Mouse (Mus musculus) embryonic facial prominence, embryonic 14.5 days (tissue): ENCODE measurements around the gene Enkd1. TPM values are rescaled to one million over a fixed set of nuclear protein-coding genes. Genes with fewer than 3 reads are reported as not detected.

Experiments
- ATAC-seq: fragments of 200-750 bp; cut with Nextera tagmentation; 2 replicates; pipeline ENCODE4 v1.8.0; 2017; ENCODE audit warnings: low read depth, moderate number of reproducible peaks, moderate TSS enrichment
- DNase-seq: peaks from one replicate; pipeline ENCODE4 v3.0.0-alpha.2; 2015; ENCODE audit warnings: low spot score
- H3K27ac ChIP-seq: fragments of 300-500 bp; sonication (generic); replicated peaks from 2 replicates; pipeline ENCODE4 v1.5.1; 2014; ENCODE audit warnings: low read depth, mild to moderate bottlenecking, low read length, moderate library complexity
- H3K27me3 ChIP-seq: fragments of 300-500 bp; sonication (generic); replicated peaks from 2 replicates; pipeline ENCODE4 v1.6.1; 2014; ENCODE audit warnings: low read length; ENCODE audit not compliant: control insufficient read depth, insufficient read depth
- H3K36me3 ChIP-seq: fragments of 300-500 bp; sonication (generic); 2 replicates; pipeline ENCODE4 v1.6.1; 2014; ENCODE audit warnings: low read length, mixed read lengths; ENCODE audit not compliant: control insufficient read depth, insufficient read depth
- H3K4me1 ChIP-seq: fragments of 300-500 bp; sonication (generic); 2 replicates; pipeline ENCODE4 v1.6.1; 2014; ENCODE audit warnings: antibody characterized with exemption, low read length; ENCODE audit not compliant: control insufficient read depth, insufficient read depth
- H3K4me2 ChIP-seq: fragments of 300-500 bp; sonication (generic); 2 replicates; pipeline ENCODE4 v1.6.1; 2014; ENCODE audit warnings: low read depth, mild to moderate bottlenecking, low read length, moderate library complexity, mixed read lengths
- H3K4me3 ChIP-seq: fragments of 300-500 bp; sonication (generic); 2 replicates; pipeline ENCODE4 v1.5.1; 2014; ENCODE audit warnings: low read depth, mild to moderate bottlenecking, low read length
- H3K9ac ChIP-seq: fragments of 300-500 bp; sonication (generic); 2 replicates; pipeline ENCODE4 v1.6.1; 2014; ENCODE audit warnings: low read depth, mild to moderate bottlenecking, low read length, moderate library complexity, mixed read lengths
- H3K9me3 ChIP-seq: fragments of 300-500 bp; sonication (generic); 2 replicates; pipeline ENCODE4 v1.6.1; 2016; ENCODE audit warnings: low read length; ENCODE audit not compliant: control insufficient read depth
- WGBS: fragments of 180-500 bp; shearing (Covaris S2); extraction: QIAGEN DNeasy Blood & Tissue Kit; methylation state at CpG from one replicate; pipeline ENCODE4 v1.1.7; 2014; 5-methylcytosine and 5-hydroxymethylcytosine counted together
- polyA plus RNA-seq: library from polyadenylated mRNA; unstranded; fragments of >200 nt; fragmentation: Nextera tagmentation; extraction: Ambion mirVana; gene quantifications from 2 replicates; pipeline ENCODE4 v1.2.1, GENCODE M21; 2014

Gene Enkd1
- polyA plus RNA-seq, 1 experiment from 2014 or later: 20.8 TPM

DNA sequence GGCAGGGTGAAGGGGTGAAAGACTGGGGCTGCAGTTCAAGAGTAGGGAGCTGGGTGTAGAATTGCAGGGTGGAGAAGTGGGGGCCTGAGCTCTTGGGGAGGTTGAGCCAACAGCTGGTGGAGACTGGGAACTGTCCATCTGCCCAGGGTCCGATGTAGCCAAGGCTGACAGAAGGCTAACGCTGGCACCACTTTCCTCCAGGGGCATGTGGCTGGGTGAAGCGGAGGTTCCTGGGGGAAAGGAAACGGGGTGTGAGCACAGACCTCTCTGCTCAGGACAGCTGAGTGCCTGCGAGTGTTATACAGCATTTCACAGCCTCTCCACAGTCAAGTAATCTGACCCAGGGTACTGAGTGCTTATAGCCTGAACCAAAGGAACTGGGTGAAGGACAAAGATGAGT is 9.3 kb downstream of the Enkd1 start:
- WGBS: 92% methylated on average over 5 of the region's 5 CpGs
- H3K27ac ChIP-seq: no peak overlapping the region
- no peak for ATAC-seq
- H3K9me3 ChIP-seq: no peaks in the 10 kb centered on the region
- H3K36me3 ChIP-seq: peaks cover 32% of the 10 kb centered on the region
- 0 out of 2 replicates have a peak, but pooled peaks cover 4% of the 10 kb centered on the region for H3K27me3 ChIP-seq
- no peak overlapping the region for H3K9ac ChIP-seq
- no peak for DNase-seq
- H3K4me1 ChIP-seq: peaks cover 14% of the 10 kb centered on the region
- H3K4me2 ChIP-seq: no peak overlapping the region
- no peak overlapping the region for H3K4me3 ChIP-seq

DNA sequence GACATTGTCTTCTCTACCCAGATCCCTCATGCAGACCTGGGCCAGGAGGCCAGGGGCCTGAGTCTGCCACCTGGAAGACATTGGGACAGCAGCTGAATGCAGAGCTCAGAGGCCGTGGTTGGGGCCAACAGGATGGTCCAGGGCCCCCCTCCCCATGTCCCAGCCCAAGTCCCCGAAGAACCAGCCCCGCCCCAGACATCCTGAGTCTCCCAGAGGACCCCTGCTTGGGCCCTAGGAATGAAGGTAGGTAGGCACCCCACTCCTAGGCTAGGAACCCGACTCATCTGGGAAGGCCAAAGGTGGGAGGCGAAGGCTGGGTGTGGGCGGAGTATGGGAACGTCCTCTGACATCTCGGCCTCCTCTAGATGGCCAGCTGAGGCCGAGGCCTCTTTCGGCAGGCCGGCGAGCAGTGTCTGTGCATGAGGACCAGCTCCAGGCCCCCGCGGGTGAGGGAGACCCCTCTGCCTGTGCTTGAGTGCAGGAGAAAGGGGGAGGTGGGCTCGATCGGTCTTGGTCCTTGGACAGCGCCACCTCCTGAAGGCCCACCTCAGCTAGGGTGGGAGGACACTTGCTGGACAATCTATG is 10.7 kb downstream of the Enkd1 start:
- peaks cover 22% of the 10 kb centered on the region for H3K36me3 ChIP-seq
- 0 out of 2 replicates have a peak, but pooled peaks cover 4% of the 10 kb centered on the region for H3K27me3 ChIP-seq
- peaks cover 15% of the 10 kb centered on the region for H3K4me1 ChIP-seq
- H3K4me3 ChIP-seq: no peak overlapping the region
- no peak overlapping the region for H3K4me2 ChIP-seq
- DNase-seq (no peak), ATAC-seq (no peak)
- H3K9ac ChIP-seq: no peak overlapping the region
- H3K9me3 ChIP-seq: peaks cover 7% of the 10 kb centered on the region; the same call in 1 of the 2 replicates
- no peak overlapping the region for H3K27ac ChIP-seq
- WGBS: 93% methylated on average over 13 of the region's 17 CpGs

DNA sequence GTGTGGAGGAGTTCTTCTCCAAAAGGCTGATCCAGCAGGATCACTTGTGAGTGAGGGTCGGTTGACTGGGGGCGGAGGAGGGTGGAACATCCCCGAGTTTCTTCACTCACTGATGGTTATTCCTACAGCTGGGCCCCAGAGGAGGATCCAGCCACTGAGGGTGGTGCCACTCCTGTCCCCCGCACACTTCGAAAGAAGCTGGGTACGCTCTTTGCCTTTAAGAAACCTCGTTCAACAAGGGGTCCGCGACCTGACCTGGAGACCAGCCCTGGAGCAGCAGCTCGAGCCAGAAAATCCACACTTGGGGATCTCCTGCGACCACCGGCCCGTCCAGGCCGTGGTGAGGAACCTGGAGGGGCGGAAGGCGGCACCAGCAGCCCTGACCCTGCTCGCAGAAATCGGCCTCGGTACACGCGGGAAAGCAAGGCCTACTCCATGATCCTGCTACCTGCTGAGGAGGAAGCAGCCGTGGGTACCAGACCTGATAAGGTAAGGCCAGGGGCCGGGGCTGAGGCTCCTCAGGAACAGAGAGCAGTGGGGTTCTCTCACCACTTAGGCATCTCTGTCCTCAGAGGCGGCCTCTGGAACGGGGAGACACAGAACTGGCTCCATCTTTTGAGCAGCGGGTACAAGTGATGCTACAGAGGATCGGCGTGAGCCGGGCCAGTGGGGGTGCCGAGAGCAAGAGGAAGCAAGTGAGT is 12.8 kb downstream of the Enkd1 start:
- H3K4me3 ChIP-seq: no peak overlapping the region
- peaks cover 13% of the 10 kb centered on the region for H3K4me1 ChIP-seq
- H3K9me3 ChIP-seq: peaks cover 7% of the 10 kb centered on the region; the same call in 1 of the 2 replicates
- ATAC-seq (no peak), DNase-seq (no peak)
- H3K36me3 ChIP-seq: peaks cover 22% of the 10 kb centered on the region
- no peak overlapping the region for H3K4me2 ChIP-seq
- no peak overlapping the region for H3K9ac ChIP-seq
- H3K27ac ChIP-seq: no peak overlapping the region
- WGBS: 73% methylated on average over 30 of the region's 30 CpGs
- H3K27me3 ChIP-seq: 0 out of 2 replicates have a peak, but pooled peaks cover 4% of the 10 kb centered on the region

- WGBS: 13% methylated on average over 37 of the region's 40 CpGs
- peak overlapping the region; percentile 97 for H3K4me2 ChIP-seq
- peaks cover 7% of the 10 kb centered on the region; the same call in 1 of the 2 replicates for H3K9me3 ChIP-seq
- H3K4me3 ChIP-seq: peak overlapping the region; percentile 47
- DNase-seq (no peak), ATAC-seq (peak; percentile 21)
- H3K4me1 ChIP-seq: peaks cover 9% of the 10 kb centered on the region
- peak overlapping the region; percentile 57 for H3K9ac ChIP-seq
- H3K36me3 ChIP-seq: peaks cover 22% of the 10 kb centered on the region
- H3K27ac ChIP-seq: no peak overlapping the region
- H3K27me3 ChIP-seq: 0 out of 2 replicates have a peak, but pooled peaks cover 4% of the 10 kb centered on the region
Observed at GRCm38 (mm10) chr8:105694051-105694799, 13.8 kb downstream of the Enkd1 start.

- peaks cover 7% of the 10 kb centered on the region; the same call in 1 of the 2 replicates for H3K9me3 ChIP-seq
- peak overlapping the region; percentile 47 for H3K4me3 ChIP-seq
- peak; percentile 51 for DNase-seq
- peak overlapping the region; percentile 57 for H3K9ac ChIP-seq
- H3K4me1 ChIP-seq: peaks cover 9% of the 10 kb centered on the region
- H3K4me2 ChIP-seq: peak overlapping the region; percentile 97
- H3K36me3 ChIP-seq: peaks cover 20% of the 10 kb centered on the region
- no peak overlapping the region for H3K27ac ChIP-seq
- ATAC-seq: peak; percentile 56
- 0 out of 2 replicates have a peak, but pooled peaks cover 4% of the 10 kb centered on the region for H3K27me3 ChIP-seq
- WGBS: 3% methylated on average over 11 of the region's 30 CpGs
Observed at GRCm38 (mm10) chr8:105693648-105694047, 14.4 kb downstream of the Enkd1 start.

- peaks cover 10% of the 10 kb centered on the region; the same call in 1 of the 2 replicates for H3K36me3 ChIP-seq
- H3K27ac ChIP-seq: no peak overlapping the region
- no peak overlapping the region for H3K9ac ChIP-seq
- H3K4me3 ChIP-seq: no peak overlapping the region
- no peak overlapping the region for H3K4me2 ChIP-seq
- WGBS: 90% methylated on average over 11 of the region's 11 CpGs
- H3K9me3 ChIP-seq: peaks cover 7% of the 10 kb centered on the region; the same call in 1 of the 2 replicates
- peaks cover 9% of the 10 kb centered on the region for H3K4me1 ChIP-seq
- no peak for ATAC-seq
- DNase-seq: no peak
- 0 out of 2 replicates have a peak, but pooled peaks cover 4% of the 10 kb centered on the region for H3K27me3 ChIP-seq
Observed at GRCm38 (mm10) chr8:105692449-105693182, 15.4 kb downstream of the Enkd1 start.

- Histone ChIP-seq H3K4me2 (no peak overlapping the region), H3K27me3 (0 out of 2 replicates have a peak, but pooled peaks cover 4% of the 10 kb centered on the region), H3K4me1 (peaks cover 9% of the 10 kb centered on the region), H3K4me3 (no peak overlapping the region), H3K9ac (no peak overlapping the region), H3K36me3 (no peaks in the 10 kb centered on the region), H3K9me3 (peaks cover 7% of the 10 kb centered on the region; the same call in 1 of the 2 replicates), H3K27ac (no peak overlapping the region)
- no peak for DNase-seq
- WGBS: 75% methylated on average over 10 of the region's 14 CpGs
- ATAC-seq: no peak
Observed at GRCm38 (mm10) chr8:105690978-105691377, 17.0 kb downstream of the Enkd1 start.

- 85% methylated on average over 9 of the region's 9 CpGs for WGBS
- ATAC-seq: no peak
- Histone ChIP-seq H3K36me3 (no peaks in the 10 kb centered on the region), H3K4me1 (peaks cover 9% of the 10 kb centered on the region), H3K9me3 (peaks cover 7% of the 10 kb centered on the region; the same call in 1 of the 2 replicates), H3K27ac (no peak overlapping the region), H3K4me3 (no peak overlapping the region), H3K27me3 (0 out of 2 replicates have a peak, but pooled peaks cover 4% of the 10 kb centered on the region), H3K4me2 (no peak overlapping the region), H3K9ac (no peak overlapping the region)
- no peak for DNase-seq
Observed at GRCm38 (mm10) chr8:105689983-105690360, 18.0 kb downstream of the Enkd1 start.
